Mouse (Mus musculus): ENCODE results near the gene Msi1.
"Not testable (repeated sequence)": the region's sequence is repeated elsewhere in the genome, so short reads cannot be mapped to it uniquely, and the experiment has no call there.

Msi1 gene

GRCm38 (mm10) chr5:115434280-115434852 lies 5.0 kb downstream of the Msi1 start:
- DNase-seq (ENCODE audit: low read depth, low spot score): no peak

DNA sequence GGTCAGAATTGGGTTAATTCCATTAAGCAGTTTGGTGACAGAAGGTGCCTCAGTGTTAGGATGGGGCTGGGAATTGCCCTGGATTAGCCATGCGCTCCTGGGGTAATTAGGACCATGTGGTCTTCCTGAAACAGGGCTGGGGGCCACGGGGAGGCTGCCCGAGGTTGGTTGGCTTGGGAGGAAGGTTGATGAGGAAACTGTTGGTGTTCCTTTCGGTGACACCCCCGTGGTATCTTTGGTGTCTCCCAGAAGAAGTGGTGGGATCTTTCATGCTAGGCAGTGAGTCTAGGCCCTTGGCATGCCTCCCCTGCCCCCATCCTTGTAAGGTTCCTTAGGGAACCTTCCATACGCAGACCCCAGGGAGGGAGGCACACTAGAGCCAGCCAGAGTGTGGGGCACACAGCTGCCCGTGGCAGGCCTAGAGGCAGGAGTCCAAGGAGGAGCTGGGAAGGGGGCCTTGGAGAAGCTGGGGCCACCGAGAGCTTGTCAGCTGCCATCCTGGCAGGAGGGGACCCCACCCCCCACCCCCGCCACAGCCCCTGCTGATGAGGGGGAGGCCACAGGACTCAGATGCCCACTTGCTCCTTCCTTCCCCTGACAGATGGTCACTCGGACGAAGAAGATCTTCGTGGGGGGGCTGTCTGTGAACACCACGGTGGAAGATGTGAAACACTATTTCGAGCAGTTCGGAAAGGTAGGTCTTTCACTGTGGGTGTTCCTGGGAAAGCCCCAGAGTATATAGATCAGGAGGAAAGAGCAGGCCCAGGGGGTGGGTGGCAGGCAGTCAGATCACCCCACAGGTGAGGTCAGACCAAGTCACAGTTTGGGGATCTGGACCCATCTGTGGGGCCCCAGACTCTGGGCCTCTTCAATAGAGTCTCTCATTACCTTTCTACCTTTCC lies 5.7 kb downstream of the Msi1 start:
- no peak for DNase-seq (ENCODE audit: low read depth, low spot score)

- no peak for DNase-seq (ENCODE audit: low read depth, low spot score)
Measured at GRCm38 (mm10) chr5:115435755-115436379, 6.5 kb downstream of the Msi1 start.

- peak; percentile 82 for DNase-seq (ENCODE audit: low read depth, low spot score)
Measured at GRCm38 (mm10) chr5:115436421-115437124, 7.2 kb downstream of the Msi1 start.

GRCm38 (mm10) chr5:115437242-115437944 lies 8.0 kb downstream of the Msi1 start:
- no peak for DNase-seq (ENCODE audit: low read depth, low spot score)

GRCm38 (mm10) chr5:115437945-115438315 lies 8.5 kb downstream of the Msi1 start:
- DNase-seq (ENCODE audit: low read depth, low spot score): no peak

- DNase-seq (ENCODE audit: low read depth, low spot score): no peak
Measured at GRCm38 (mm10) chr5:115438667-115439066, 9.3 kb downstream of the Msi1 start.

GRCm38 (mm10) chr5:115441205-115441849 lies 11.9 kb downstream of the Msi1 start:
- DNase-seq (ENCODE audit: low read depth, low spot score): peak; percentile 29

DNA sequence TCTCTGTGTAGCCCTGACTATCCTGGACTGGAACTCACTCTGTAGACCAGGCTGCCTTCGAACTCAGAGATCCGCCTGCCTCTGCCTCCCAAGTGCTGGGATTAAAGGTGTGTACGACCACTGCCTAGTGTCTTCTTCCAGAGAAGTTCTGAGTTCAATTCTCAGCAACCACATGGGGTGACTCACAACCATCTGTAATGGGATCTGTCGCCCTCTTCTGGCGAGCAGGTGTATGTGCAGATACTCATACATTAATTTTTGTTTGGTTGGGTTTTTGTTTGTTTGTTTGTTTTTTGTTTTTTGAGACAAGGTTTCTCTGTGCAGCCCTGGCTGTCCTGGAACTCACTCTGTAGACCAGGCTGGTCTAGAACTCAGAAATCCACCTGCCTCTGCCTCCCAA lies 13.3 kb downstream of the Msi1 start:
- DNase-seq (ENCODE audit: low read depth, low spot score): not testable (repeated sequence)

- no peak for DNase-seq (ENCODE audit: low read depth, low spot score)
Measured at GRCm38 (mm10) chr5:115444130-115444529, 14.7 kb downstream of the Msi1 start.

DNA sequence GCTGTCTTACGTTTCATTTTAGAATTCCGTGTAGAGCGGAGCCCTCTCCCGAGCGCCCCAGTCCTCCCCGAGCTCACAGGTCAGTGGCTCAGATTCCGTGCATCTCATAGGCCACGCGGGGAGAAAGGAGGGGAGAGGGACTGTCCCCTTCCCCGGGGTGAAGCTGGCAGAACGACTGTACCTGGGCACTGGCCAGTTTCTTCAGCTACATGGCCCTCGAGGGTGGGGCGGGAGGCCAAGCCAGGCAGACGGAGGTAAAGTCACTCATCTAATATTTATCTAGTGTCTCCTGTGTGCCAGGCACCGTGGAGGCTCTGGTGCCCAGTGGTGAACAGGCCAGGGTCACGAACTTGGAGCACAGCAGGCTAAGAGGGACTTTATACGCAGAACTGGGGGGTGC lies 17.7 kb downstream of the Msi1 start:
- no peak for DNase-seq (ENCODE audit: low read depth, low spot score)

- no peak for DNase-seq (ENCODE audit: low read depth, low spot score)
Measured at GRCm38 (mm10) chr5:115449247-115449646, 19.8 kb downstream of the Msi1 start.

- DNase-seq (ENCODE audit: low read depth, low spot score): no peak
Measured at GRCm38 (mm10) chr5:115450410-115451317, 21.3 kb downstream of the Msi1 start.

- DNase-seq (ENCODE audit: low read depth, low spot score): no peak
Measured at GRCm38 (mm10) chr5:115454422-115455090, 25.2 kb downstream of the Msi1 start.

- DNase-seq (ENCODE audit: low read depth, low spot score): no peak
Measured at GRCm38 (mm10) chr5:115455838-115456237, 26.4 kb downstream of the Msi1 start.

DNA sequence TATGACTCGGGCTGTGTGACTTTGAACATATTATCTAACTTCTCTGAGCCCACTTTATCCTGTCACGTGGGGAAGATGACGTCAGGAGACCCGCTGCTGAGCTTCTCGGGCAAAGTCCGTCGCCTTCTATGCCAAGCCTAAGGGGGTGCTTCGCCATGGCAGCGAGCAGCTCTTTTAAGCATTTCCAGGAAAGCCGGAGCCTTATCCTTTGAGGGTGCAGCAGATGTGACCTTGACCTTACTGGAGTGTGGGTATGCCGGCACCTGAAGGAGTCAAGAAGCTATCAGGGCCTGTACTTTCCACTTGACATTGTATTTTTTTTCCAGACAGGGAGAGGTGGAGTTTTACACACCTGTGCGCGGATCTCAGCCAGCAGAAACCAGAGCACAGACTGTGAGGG lies 29.5 kb downstream of the Msi1 start:
- no peak for DNase-seq (ENCODE audit: low read depth, low spot score)

DNA sequence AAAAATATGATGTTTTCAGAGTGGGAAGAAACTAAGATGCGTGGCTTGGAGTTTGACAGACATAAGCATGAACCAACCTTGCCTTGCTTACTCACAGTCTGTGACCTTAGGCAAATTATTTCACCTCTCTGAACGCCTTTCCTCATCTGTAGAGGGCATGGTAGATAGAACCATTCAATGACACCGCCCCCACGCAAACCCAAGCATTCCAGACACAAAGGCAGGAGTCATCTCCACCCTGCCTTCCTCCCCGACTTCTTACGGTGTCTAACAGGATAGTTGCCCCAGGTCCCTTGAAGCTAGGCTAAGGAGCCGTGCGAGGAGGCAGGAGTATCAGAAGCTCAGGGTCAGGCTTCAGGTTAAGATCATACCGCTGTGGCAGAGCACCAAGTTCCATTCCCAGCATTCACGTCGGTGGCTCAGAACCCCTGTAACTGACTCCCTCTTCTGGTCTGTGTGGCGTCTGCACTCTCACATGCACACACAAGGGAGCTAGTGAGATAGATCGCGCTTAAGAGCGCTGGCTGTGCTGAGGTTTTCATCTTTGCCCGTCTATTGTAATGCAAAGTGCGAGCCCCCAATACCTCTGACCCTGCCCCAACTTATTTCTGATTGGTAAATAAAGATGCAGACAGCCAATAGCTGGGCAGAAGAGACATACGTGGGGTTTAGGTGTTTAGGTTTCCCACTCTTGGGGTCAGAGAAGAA lies 35.2 kb downstream of the Msi1 start:
- DNase-seq (ENCODE audit: low read depth, low spot score): no peak

- no peak for DNase-seq (ENCODE audit: low read depth, low spot score)
Measured at GRCm38 (mm10) chr5:115465642-115466420, 36.4 kb downstream of the Msi1 start, which contains the start of gene Pla2g1b. TSS of gene Pla2g1b (plus strand) at chr5:115466262.

Data from telencephalon, adult 2 months (tissue).